Mouse (Mus musculus) adrenal gland (tissue): Measurements from ENCODE around the gene Ttc26.

Experiments used
- intact Hi-C: fragments of 180-260 bp; cut with DNase I; formaldehyde crosslinking; loops from one replicate; pipeline ENCODE4 v1.15.1; 2025
- long read RNA-seq, 2 experiments: library from polyadenylated mRNA; unstranded; transcript quantifications; one replicate each; pipeline ENCODE4 v2.0.0; 2020; ENCODE audit warnings: borderline replicate concordance in 1 of 2; ENCODE audit not compliant: insufficient replicate concordance in 1 of 2

Ttc26 gene
- long read RNA-seq, experiment 1: 0 reads
- long read RNA-seq, experiment 2, partial matches to known transcripts: 0 of 3 reads
- long read RNA-seq, experiment 2, other reads (novel, unspliced or antisense): 3 of 3 reads

DNA sequence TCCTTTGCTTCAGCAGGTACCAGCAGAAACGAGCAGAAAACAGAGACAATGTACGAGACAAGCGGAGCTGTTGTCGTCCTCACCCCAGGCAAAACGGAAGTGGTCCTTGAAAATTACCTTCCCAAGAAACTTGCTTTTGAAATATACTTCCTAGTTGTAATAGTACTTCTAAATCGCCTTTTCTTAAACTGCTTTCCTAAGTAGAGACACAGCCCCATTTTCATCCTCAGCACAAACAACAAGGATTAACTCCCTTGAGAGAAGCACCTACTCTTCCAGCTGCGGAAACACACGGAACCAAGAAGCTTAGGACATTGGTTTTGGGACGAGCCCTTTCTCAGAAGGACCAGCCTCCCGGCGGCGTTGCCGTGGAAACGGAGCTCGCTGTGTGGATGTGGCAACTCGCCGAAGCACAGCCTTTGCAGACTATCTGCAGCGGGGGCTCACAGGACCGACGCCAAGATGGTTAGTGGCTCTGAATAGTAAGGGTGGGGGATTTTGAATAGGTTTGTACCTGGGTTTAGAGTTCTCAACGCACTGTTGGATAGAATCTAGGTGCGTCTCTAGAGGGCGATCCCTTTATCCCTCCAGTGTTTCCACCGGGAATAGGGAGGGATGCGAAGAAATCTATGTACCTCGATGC, at the start of gene Ttc26:
Gene Ttc26, plus strand, starts transcription at position 341 of the 643 bp plus-strand sequence.
- intact Hi-C loops: no loop called here

DNA sequence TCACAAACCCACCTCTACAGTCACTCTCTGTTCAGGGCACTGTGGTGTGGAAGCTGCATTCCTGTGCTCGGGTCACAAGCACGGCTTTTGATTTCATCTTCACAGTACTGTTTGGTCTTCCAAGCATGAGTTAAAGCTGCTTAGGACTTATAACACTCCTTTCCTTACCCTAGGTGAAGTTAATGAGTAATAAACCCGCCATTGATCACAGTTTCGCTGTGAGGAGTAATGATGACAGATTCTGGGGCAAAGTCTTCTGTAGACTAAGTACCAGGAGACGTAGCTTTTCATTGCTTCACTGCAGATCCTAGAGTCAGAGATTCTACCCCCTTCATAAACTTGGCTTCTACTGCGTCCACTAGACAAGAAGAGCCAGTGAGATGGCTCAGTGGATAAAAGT, 46.0 kb upstream of the Ttc26 start:
- intact Hi-C loops: no loop called here

DNA sequence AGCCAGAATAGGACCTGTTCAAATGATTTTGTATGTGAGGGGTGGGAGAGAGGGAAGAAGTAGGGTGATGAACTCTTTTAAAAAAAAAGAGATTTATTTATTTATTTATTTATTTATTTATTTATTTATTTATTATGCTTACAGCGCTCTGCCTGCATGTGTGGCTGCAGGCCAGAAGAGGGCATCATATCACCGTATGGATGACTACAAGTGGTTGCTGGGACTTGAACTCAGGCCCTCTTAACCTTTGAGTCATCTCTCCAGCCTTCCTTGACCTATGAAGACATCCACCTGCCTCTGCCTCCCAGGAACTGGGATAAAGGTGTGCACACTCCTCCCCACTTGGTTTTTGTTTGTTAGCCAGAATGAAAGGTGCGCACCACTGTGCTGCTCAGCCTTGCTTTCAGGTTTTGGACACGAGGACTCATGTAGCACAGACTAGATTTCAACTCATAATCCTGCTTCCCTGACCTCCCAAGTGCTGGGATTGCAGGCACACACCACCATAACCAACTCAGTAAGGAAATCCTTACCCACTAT, 44.0 kb upstream of the Ttc26 start:
- intact Hi-C loops: no loop called here

DNA sequence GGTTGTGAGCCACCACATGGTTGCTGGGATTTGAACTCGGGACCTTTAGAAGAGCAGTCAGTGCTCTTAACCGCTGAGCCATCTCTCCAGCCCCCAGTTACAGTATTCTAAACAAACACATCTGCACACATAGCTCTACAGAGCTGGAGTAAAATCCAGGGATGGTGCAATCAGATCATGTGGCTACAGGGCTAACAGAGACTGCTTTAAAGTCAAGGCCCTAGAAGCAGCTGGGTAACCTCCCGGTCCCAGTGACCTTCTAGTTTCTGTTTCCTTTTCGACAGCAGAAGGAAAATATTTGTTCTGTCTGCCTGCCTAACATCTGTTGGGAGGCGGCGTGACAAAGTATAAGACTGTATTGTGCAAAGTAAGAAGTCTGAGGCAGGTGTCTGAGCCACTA, 43.3 kb upstream of the Ttc26 start:
- intact Hi-C loops: no loop called here

DNA sequence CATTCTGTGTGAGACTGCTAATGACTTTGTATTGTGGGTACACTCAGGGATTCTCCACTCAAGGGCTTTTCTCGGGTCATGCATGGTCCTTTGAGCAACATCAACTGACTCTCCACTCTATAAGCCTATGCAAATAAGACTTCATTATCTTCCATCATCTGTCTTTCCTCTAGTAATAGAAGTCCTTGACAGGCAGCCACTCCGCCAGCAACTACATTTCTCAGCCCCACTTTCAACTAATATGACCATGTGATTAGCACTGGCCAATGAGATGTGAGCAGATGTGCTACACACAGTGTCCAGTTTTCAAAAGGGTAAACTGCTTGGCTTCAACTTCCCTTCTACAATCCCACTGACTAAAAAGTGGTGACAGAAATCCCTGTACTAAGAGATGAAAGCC, 42.2 kb upstream of the Ttc26 start:
- intact Hi-C loops: no loop called here

DNA sequence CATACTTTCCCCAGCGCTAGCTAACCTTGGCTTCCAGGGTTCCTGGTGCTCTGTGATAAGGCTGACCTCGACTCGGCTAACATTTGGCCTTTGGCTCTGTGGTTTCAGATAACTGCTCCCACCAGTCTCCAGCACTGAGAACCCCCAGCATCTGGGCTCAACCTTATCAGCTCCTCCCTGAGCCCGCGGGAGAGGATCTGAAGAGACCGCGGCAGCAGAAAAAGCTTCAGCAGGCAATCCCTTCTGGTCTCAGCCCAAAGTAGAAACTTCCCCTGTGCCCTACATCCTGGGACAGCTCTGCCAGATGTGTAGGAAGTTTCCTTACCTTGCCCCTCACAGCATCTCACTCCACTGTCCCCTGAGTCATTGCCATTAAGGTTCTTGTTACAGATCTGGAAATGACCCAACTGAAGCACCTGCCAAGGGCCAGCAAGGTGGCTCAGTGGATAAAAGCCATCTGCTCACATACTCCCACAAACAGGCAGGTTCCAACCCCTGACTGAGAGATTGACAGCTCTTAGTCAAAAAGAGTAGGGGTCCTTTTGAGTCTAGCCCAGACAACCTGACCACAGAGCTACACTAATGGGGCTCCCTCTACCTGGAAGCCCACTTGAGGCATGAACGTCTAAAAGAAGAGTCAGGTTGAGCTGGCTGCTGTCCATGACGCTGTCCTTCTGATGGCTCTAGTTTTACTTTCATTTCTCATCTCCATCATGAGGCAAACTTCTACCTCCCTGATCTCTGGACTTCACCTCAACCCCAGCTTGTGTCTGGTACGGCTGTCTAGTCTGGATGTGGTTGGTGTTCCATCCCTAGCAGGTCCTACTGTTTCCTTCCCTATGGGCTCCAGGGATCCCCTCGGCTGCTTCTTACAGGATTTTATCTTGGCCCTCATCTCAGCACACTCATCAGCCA, 39.3 kb upstream of the Ttc26 start:
- intact Hi-C loops: no loop called here

DNA sequence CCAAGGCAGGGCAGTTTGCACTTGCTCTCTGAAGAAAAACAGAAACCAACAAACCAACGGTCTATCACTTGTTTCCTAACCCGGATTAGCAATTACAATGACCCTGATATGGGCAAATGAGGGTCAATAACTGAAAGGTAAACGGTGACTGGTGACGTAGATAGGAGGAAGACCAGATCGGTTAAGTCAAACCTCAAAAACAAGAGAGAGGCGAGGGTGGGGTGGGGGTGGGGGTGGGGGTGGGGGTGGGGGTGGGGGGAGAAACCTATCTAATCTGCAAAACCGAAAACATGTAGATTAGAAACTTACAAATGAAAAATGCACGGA, 38.6 kb upstream of the Ttc26 start:
- intact Hi-C loops: no loop called here

DNA sequence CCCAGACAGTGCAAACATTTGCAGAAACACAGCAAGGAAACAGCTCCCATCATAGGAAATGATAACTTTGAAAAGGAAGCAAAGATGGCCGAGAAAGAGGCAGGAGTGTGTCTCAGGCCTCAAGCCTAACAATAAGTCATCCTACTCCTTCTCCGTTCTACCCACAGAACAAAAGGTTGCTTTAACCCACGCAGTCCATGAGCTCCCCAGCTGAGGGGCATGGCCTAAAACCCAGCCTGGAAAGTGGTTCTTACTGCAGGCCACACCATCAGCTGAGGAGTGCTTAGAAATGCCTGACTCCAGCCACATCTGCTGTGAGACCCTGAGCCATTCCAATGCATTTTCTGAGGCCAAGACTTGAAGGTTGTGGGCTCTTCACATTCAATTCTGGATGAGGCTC, 37.7 kb upstream of the Ttc26 start:
- intact Hi-C loops: no loop called here

DNA sequence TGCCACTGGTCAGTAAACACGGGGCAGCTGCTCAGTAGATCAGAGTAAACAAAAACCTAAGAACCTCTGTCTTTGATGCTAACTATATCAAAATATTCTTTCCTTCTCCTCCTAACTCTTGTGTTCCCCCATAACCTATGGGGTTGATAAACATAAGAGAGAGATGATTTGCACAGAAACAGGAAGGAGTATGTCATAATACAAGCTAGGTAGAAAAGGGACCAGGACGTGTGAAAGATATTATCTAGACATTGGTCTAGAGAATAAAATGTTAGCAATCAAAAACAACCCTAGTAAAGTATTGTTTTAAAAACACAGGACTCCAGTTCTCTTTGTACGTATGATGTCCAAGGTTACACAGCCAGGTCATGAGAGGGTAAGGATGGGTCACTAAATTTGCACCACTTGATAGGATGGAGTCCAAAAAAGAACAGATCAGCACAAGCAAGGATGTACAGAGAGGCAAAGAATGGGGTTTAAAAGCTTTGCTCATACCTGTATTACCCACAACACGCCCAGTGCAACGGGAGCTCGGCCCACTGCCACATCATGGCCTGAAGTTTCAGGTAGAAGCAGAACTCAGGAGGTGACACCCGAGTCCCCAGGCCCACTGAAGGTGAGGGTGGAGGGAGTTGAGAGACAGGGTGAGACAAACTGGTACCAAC, 37.1 kb upstream of the Ttc26 start:
- intact Hi-C loops: no loop called here

DNA sequence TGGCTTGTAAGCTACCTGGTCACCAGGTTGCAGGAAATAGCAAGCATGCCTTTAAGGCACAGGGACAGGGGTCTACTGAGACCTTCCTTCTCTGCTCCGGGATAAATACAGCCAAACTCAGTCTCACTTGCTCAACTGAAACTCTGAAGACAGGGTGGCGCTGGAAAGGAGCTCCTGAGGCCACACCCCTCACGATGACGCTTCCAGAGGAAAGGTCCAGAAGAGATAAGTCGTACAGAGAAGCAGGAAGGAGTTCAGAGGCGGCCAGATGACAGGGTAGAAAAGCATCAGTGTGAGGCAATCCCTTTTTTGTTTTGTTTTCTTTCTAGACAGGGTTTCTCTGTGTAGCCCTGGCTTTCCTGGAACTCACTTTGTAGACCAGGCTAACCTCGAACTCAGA, 35.5 kb upstream of the Ttc26 start:
- intact Hi-C loops: no loop called here

DNA sequence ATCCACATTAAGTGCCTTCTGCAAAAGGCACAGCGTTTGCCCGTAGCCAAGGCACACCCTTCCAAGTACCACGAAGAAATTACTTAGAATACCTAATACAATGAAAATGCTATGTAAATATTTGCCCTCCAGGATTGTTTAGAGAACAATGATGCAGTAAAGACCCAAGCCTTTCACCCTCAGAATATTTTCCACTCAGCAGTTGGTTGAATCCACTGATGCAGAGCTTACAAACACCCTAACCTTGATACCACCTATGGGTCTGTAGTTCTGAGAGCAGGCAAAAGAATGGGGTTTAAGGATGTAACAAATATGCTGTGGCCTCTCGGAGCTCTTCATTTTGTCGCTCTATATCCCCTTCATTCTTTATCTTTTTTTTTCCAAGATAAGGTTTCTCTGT, 33.4 kb upstream of the Ttc26 start:
- intact Hi-C loops: no loop called here

DNA sequence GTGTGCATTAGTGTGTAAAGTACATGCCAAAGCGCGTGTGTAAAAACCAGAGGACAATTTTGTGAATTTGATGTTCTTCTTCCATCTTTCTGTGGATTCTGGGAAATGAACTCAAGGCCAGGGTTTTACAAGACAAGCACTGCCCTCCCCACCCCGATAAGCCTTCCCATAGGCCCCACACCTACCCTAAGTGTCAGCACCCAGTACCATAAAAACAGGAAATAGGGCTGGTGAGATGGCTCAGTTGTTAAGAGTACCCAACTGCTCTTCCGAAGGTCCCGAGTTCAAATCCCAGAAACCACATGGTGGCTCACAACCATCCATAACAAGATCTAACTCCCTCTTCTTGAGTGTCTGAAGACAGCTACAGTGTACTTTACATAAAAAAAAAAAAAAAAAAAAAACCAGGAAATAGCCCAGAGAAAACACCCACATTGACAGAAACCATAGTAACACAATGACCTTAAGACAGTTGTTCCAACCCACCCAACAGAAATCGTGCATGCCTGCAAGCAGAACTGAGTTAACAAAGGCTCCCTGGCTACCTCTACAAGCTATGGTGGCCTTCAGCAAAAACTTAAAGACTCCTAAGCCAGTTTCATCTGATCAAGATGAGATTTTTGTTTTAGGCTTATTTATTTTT, 32.3 kb upstream of the Ttc26 start:
- intact Hi-C loops: no loop called here

DNA sequence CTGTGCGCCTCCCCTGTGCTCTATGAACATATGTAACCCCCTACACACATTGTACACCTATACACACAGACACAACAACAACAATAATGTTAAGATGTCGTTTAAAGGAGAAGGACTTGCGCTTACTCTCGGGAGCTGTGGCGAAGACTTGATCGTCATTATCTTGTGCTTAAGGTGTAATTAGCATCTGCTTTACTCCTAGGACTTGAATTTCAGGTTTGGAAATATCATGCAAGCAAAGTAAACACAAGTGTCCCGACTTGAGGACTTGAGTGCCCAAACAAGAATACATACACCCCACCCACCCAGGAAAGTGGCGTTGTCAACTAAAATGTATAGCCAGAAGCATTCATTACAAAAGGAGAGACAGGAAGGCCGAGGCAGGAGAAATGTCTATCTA, 31.5 kb upstream of the Ttc26 start:
- intact Hi-C loops: loop anchor here (10.0 kb wide), 1 partner anchor 85 kb away; the partner anchor contains the start of gene Ubn2

DNA sequence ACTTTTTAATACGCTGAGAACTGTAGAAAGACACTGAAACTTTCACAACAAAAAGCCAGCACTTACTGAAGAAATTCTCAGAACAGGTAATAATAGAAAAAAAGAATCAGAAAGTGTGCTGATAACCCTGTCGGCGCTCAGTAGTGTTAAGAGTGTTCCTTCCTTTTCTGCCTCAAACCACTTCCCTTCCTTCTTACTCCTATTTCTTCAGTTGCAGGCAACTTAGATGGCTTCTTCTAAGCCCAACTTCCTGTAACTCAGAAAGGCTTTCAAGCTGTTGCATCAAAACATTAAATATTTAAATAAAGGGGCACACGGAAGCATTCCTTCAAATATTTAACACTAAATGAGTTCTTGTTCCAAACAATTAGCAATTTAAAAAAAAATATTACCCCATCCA, 29.3 kb upstream of the Ttc26 start:
- intact Hi-C loops: loop anchor here (10.0 kb wide), 1 partner anchor 83 kb away; the partner anchor contains the start of gene Ubn2

DNA sequence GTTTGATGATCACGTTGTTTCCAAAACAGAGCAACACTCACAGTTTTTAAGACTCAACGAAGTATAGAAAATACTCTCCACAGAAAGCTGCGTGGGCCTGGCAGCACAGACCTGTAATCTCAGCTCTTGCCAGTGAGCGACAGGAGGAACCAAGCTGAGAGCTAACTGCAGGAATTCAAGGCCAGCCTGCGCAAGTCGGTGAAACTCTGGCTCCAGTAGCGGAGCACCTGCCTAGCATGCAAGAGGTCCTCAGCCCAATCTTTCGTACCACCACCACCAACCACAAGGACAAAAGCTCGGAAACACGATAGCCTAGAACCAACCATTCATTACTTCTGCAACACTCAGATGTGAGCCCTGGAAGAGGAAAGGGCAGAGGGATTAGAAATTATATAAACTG, 28.8 kb upstream of the Ttc26 start:
- intact Hi-C loops: loop anchor here (10.0 kb wide), 1 partner anchor 82 kb away; the partner anchor contains the start of gene Ubn2

DNA sequence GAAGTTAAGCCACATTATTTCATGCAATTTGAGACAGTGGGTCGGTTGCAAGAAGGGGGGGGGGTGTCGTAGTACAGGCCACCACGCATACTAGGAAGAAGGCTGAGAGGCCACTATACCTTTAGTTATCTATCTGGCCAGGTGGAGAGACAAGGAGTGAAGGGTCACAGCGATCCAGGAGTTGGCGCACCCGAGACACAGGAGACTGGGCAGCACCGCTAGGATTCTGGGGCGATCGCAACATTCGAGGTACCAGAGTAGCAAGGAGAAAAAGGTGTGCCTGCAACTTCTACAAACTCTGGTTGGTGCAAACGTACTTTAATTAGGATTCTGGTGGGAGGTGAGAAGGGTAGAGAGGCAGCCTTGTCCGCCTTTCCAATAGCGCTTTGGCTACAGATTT, 28.1 kb upstream of the Ttc26 start:
- intact Hi-C loops: loop anchor here (10.0 kb wide), 1 partner anchor 82 kb away; the partner anchor contains the start of gene Ubn2

DNA sequence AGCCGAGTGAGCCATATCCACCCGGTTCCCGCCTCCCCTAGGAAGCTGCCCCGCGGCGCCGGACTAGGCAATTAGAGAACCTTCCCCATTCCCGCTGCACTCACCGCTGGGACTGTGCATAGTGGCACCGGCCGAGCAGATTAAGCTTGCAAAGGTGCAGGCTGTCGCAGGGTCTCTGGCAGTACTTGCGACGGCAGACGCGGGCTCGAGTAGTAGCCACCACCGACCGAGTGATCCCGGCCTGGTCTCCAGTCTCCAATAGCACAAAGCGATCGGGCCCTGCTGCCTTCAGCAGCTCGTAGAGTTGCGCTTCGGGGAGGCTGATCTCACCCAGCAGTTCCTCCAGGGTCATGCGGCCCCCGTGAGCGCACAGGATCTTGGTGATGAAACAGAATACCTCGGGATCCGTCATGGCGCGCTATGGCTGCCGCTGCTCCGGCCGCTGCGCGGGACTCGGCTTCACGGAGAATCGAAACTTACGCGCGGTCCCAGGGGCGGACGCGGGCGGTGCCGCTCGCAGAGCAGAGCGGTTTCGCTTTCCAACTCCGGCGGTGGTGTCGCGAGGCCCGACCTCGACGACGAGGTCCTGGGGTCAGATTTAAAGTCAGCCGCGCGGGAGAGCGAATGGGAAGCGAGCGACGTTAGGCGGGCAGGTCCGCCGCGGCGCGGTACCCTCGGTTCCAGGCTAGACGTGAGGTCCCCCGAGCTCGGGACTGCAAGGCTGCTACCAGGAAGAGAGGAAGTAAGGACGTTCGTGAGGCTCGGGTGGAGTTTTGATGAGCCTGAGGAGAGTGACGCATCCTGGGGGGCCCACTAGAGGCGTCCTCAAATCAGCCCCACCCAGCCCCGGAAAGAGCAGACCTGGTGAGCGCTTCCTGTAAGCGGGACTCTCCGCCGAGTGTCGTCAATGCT, 27.2 kb upstream of the Ttc26 start, which contains the start of gene Zc3hav1:
Gene Zc3hav1, minus strand, starts transcription at position 793 of the 912 bp plus-strand sequence.
- intact Hi-C loops: loop anchor here (10.0 kb wide), 1 partner anchor 81 kb away; the partner anchor contains the start of gene Ubn2

DNA sequence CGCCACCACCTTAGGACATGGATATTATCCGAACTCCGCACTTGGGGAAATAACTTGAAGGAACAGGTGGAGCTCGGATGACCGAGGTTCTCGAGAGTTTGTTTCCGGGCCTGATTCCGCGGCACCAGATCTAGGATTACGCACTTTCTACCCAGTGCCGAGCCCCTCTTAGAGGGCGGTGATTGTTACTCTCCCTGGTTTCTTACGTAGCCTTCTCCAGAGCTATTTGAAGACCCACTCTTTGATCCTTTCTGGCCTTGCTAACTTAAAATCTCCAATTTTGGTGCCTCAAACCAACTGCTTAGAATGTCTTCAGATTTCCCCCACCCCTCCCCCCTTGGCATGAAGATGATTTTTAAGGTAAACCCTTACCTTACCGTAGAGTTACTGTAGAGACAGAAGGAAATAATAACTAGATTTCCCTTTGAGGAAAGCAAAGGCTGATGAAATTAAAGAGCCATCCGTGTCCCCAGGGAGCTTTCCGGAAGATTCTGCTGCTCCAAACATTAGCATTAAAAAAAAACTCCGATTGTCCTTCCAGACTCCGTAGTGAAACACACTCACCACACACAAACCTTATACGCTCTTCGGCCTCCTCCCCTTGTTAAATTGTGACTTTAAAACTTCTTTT, 26.4 kb upstream of the Ttc26 start:
- intact Hi-C loops: loop anchor here (10.0 kb wide), 1 partner anchor 80 kb away; the partner anchor contains the start of gene Ubn2

DNA sequence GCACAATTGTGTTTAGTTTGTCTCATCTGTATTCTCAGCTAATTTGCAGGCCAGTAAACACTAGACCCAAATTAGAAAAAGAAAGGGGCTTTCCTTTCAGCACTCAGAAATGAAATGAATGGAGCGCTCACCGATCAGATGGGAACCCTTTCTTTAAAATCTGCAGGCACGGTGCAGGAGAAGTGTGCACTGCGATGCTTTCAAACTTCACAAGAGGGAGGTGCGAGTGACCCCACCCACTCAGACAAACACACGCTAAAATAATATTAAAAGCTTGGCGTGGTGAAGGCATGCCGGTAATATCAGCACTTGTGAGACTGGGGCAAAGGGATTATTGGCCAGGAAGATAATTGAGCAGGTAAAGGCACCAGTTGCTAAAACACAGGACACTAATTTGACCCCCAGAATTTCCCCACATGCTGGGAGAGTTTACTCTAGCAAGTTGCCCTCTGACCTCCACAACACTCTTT, 25.9 kb upstream of the Ttc26 start:
- intact Hi-C loops: loop anchor here (10.0 kb wide), 1 partner anchor 79 kb away; the partner anchor contains the start of gene Ubn2
